Mouse (Mus musculus) erythroblast, embryonic 14.5 days (primary cell): Measurements from ENCODE around the gene Fasn.
"Not testable (repeated sequence)": the region's sequence is repeated elsewhere in the genome, so short reads cannot be mapped to it uniquely, and the experiment has no call there.

Source experiments
- GATA1 ChIP-seq: IDR thresholded peaks from 2 replicates; pipeline ENCODE4 v1.6.1; 2012; ENCODE audit warnings: low read length, inconsistent platforms, mixed read lengths
- TAL1 ChIP-seq: IDR thresholded peaks from 3 replicates; pipeline ENCODE4 v1.6.1; 2012; ENCODE audit warnings: low read length, inconsistent platforms, mixed read lengths

- not testable (repeated sequence) for TF ChIP-seq GATA1, TAL1
Observed at GRCm38 (mm10) chr11:120832962-120833361, 8.6 kb upstream of the Fasn start.
